Mouse (Mus musculus) ZHBTc4 (cell line): ENCODE data around the gene Aox4.

ENCODE experiments used
- DNase-seq: peaks from one replicate; pipeline ENCODE4 v3.0.0-alpha.2; 2011; ENCODE audit warnings: low read depth, low spot score

Aox4 gene

DNA sequence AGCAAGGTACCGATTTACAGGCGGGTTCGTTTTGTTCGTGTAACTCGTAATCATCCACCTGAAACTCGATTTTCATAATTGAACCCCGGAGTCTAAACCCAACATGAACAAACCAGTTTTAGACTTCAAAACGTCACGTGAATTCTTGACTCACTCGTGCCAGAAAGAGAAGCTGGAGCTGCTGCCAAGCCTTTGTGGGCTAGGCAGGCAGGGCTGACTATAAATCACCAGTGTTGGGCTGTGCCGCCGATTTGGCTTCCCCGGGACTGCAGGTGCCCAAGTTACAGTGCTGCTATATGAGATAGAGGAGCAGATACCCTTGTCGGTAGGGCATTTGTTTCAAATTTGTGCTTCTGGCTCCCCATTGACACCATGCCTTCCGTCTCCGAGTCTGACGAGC, at the start of gene Aox4:
TSS of gene Aox4 (plus strand) at position 195 of the 400 bp plus-strand sequence.
- no peak for DNase-seq

DNA sequence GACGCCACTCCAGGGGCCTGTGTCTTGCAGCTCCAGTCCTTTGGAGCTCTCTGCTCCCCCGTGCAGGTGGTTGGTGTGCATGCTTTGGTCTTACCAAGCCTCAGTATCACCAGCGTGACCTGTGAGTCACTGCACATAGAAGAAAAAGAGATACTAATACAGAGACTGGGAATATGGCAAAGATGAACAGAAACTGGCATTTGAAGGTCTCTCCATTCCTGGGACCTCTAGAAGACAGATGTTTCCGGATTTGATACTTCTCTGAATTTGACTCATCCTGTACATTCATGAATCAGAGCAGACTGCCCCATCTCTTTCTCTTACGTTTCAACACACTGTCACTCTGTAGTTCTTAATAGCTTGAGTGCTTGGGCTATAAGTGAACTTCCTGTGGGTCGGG, 40.3 kb upstream of the Aox4 start:
- no peak for DNase-seq

- DNase-seq: peak; percentile 48
These were observed 21.6 kb upstream of the Aox4 start for GRCm38 (mm10) chr1:58188514-58189175.

- DNase-seq: no peak
These were observed 15.9 kb upstream of the Aox4 start for GRCm38 (mm10) chr1:58194317-58194716.

GRCm38 (mm10) chr1:58194988-58195387, 15.2 kb upstream of the Aox4 start:
- DNase-seq: no peak

DNA sequence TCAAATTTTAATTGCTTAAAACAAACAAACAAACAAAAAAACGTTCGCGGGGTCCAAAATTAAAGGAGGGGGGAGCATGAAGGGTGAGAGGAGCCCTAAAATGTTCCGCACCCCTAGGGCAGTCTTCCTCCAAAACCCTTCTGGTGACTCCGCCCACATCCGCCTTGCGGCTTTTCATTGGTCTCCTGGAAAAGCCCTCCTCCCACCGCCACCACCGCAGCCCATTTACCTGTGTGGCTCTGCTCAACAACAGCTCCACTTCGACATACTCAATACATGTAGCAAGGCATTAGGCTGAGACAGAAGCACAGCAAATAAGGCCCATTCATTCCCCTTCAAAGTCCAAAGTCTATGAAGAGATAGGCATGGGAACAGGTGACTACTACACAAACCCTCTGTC, 14.7 kb upstream of the Aox4 start:
- DNase-seq: peak; percentile 14

DNA sequence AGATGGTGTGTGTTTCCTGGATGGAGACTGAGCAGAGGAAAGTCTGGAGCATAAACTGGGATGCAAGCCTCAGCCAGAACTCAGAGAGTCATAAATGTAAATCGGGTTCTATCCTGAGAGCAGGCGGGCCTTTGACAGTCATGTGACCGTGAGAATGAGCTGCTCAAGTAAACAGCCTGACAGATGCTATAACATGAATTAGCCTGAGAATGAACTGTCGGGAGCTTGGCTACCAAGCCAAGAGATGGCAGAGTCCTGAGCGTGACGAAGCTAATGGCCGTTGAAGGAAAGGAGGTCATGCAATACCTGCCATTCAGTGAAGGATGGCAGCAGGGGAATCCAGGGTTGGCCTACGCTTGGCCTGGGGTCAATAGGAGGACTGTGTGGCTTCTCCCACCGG, 13.2 kb upstream of the Aox4 start:
- DNase-seq: no peak

GRCm38 (mm10) chr1:58198386-58198785, 11.8 kb upstream of the Aox4 start:
- DNase-seq: no peak

- no peak for DNase-seq
These were observed 2.6 kb downstream of the Aox4 start for GRCm38 (mm10) chr1:58212805-58213204.

GRCm38 (mm10) chr1:58213838-58214237, 3.6 kb downstream of the Aox4 start:
- DNase-seq: no peak

GRCm38 (mm10) chr1:58215353-58215752, 5.2 kb downstream of the Aox4 start:
- DNase-seq: no peak

DNA sequence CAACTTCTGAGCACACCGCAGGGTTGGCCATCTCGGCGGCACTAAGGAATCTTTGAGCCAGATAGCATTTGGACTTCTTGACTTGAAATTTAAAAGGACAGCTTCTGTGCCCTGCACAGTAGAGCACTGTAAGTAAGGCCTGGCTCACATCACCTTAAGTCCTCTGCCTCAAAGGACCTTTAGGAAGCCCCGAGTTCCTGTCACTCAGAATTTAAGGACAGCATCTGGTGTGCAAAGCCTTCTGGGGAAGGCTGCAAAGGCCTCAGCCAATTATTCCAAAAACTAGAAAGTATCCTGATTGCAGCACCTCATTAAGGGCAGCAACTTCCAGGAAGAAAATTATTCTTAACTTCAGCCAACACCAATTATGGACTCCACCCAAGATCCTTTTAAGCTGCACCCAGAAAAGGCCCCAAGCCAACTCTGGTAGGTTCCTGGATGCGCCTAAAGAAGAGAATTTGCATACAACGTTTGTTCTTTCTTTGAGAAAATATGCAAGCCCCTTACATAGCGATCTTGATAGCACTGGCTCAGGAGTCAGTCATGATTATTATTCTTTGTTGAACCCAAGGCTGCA, 5.8 kb downstream of the Aox4 start:
- no peak for DNase-seq

DNA sequence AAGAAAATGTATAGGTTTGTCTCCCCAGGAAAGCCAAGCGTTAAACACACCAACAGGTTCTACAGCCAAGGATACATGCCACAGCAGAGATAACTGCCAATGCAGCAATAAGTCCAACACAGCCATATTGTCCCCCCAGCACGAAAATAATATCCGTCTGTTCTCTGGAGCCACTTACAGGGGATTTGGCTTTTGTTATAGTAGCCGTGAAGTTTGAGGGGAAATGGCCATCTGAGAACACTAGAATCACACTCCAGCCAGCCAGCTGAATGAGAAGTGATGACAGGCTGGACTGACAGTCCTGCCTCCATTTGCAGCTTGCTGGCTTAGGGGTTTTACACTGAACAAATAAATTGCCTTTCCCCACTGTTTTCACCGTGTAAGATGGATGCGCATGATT, 10.9 kb downstream of the Aox4 start:
- no peak for DNase-seq

DNA sequence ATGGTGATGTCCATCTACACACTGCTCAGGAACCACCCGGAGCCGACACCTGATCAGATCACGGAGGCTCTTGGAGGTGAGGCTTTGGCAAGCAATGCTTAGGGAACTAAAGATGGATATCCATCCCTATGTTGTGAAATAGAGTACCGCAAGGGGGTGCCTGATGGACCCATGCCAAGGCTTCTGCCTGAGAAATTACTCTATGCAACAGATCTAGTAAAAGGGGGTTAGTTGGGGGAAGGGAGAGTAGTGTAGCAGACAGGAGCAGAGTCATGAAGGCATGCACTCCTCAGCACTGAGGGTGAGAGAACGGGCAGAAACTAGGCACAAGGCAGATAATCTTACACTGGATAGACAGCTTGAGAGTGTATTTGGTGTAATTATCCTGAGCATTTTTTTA, 11.7 kb downstream of the Aox4 start:
- no peak for DNase-seq

DNA sequence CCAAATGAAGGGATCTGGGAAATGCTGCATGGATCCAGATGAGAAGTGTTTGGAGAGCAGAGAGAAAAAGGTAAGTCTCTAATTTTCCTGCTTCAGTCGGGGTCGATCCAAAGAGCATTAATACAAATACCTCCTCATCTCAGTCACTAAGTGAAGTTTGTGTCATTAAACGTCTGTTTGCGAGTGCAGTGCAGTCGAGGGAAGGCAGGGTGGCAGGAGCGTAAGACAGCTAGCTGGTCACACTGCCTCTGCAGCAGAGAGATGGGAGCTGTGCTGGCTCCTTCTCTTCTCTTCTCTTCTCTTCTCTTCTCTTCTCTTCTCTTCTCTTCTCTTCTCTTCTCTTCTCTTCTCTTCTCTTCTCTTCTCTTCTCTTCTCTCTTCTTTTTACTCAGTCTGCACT, 17.9 kb downstream of the Aox4 start:
- no peak for DNase-seq

GRCm38 (mm10) chr1:58228916-58229315, 18.7 kb downstream of the Aox4 start:
- no peak for DNase-seq

- DNase-seq: no peak
These were observed 19.6 kb downstream of the Aox4 start for GRCm38 (mm10) chr1:58229774-58230173.

DNA sequence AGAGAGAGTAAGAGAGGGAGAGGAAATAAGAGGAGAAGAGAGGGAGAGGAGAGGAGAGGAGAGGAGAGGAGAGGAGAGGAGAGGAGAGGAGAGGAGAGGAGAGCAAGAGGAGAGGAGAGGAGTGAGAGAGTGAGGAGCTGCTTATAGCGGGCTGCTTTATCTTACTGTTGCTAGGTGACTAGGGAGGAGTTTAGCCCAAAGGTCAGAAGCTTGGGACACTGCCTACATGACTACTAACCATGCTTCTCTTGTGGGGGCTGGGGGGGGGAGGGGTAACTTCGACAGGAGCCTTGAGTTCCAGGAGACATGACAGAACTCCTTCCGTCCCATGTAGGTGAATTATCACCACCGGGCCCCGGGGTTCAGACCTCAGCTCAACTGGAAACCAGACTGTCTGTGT, 20.3 kb downstream of the Aox4 start:
- DNase-seq: no peak

DNA sequence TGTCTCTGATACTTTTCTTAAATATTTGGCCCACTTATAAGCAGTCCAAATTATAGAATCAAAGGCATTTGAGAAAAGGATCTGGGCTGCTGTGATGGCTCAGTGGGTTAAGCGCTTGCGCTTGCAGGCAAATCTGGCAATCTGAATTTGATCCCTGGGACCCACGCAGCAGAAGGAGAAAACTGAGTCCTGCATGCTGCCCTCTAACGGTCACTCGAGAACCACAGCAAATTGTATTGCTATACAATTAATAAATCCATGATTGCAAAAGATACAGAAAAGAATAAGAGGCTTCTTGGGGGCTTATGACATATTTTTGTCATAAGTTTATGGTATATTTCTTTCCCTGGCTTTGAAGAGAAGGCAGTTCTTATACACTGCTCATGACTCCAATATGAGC, 25.2 kb downstream of the Aox4 start:
- DNase-seq: no peak

- DNase-seq: no peak
These were observed 27.5 kb downstream of the Aox4 start for GRCm38 (mm10) chr1:58237527-58238299.

GRCm38 (mm10) chr1:58238440-58238839, 28.2 kb downstream of the Aox4 start:
- DNase-seq: no peak

DNA sequence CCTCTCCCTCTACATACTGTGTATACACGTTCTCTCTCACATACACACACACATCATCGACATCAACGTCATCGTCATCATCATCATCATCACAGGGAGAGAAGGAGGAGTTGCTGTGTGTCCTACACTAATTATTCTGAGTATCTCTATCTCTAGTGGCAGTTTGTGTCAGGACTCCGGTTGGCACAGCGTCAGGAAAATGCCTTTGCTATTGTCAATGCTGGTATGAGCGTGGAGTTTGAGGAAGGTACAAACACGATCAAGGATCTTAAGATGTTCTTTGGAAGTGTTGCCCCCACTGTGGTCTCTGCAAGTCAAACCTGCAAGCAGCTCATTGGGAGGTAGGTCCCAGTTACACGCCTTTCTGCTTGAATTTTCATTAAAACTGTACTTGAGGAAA, 28.8 kb downstream of the Aox4 start:
- no peak for DNase-seq

DNA sequence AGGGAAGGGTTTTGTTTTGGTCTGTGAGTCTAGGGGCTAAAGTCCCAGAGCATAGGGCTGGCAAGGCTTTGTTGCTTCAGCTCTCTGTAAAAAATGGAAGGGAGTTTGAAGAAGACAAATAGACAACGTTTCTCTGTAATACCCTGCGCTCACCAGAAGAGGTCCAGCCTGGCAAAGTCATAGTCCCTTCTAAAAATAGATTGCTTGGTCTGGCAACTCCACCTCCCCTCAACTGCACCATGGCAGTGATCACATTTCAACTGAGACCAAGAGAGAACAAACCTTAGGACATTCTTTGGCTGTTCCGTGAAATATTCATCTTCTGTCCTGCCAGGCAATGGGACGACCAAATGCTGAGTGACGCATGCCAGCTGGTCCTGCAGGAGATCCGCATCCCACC, 30.1 kb downstream of the Aox4 start:
- DNase-seq: peak; percentile 64
